Mouse (Mus musculus) WW6 (cell line): Measurements from ENCODE around the gene Tmod4.
A peak's percentile ranks its signal among the peaks of the same experiment; 100 is the strongest.

Source experiments
- DNase-seq: peaks from one replicate; pipeline ENCODE4 v3.0.0-alpha.2; 2013; ENCODE audit warnings: low read depth, low spot score

Gene Tmod4

DNA sequence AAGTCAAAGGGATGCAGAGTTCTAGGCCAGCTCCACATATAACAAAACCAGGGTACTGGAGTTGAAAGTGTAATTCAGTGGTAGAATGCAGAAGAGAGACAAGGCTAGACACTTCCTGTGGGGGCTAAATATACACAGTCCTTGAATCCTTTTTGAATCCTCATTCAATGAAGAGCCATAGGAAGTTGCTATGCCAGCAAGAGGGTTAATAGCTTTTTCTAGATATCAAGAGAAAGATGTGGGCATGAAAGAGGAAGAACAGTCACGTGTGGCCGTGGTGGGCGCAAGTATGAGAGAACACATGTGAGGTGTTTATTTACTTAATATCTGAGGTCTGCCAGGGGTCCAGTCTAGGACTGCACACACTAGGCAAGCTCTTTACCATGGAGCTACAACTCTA is 12.1 kb downstream of the Tmod4 start:
- no peak for DNase-seq

DNA sequence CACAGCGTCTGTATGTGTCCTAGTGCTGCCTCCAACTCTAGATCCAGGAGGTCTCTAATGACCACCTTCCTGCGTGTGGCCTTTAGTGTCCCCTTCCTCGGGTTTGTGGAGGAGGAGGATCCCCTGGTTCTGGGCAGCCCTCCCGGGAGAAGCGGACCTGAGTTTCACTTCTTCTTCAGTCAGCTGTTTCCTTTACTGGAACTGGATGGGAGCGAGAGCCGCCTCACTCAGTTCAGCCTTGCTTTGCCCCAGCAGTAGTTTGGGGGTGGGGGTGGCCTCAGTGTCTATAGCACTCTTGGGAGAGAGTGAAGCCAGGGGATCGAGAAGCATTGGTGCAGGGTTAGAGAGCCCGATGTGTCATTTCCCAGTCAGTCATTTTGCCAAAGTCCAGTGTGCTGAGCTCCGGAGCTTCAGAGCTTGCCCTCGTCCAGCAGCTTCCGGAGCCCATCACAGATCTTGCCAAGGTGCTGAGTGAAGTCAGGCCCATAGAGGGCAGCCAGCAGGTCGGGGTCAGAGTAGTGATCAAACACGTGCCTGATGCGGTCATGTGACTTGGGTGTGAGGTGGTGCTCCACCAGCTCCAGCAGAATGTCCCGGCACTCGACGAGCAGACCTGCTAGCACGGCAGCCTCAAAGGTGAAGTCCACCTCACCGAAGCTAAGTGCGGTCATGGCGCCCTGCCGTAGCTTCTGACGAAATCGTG is 15.5 kb downstream of the Tmod4 start:
- DNase-seq, result no peak

DNA sequence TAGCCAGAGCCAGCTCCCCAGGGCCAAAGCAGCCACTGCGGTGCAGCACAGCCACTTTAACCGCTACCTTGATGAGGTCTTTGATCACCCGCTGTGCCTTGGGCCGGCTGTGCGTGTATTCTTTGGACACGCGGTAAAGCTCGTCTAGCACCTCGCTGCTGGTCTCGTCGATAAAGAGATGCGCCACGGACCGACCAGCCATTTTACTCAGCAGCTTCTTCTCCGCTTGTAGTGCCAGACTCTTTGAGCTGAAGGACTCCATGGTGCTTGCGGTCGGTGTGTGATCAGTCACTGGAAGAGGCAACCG is 16.0 kb downstream of the Tmod4 start:
- DNase-seq, result no peak

DNA sequence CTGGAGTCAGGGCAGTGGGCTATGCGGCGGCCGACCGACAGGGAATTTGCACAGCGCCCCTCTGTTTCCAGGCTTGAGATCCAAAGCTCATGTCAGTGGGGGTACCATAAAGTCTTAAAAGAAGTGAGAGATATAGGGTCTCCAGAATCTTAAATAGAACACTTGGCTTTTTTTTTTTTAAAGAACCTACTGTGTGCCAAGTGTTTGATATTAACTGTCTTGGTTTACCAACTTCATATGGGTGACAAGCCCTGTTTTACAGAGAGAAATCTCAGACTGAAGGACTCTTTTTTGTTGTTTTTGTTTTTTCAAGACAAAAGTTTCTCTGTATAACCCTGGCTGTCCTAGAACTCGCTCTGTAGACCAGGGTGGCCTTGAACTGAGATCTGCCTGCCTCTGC is 16.5 kb downstream of the Tmod4 start:
- no peak for DNase-seq

DNA sequence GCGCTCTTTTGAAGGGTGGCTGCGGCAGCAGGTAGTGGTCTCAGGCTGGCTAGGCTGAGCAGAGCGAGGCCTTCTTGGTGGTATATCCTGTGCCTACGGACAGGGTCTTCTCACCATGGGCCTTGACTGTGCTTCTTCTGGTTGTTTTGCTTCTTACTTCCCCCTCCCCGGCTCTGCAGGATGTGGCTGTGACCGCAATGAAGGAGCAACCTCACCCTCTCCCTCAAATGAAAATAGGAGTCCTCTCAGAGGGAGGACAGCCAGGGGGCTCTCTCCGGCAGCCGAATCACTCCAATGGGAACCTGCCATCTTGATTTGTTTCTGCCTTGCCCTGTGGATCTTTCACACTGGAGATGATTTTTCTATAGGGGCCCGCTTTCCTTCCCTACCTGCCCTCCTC is 17.2 kb downstream of the Tmod4 start:
- DNase-seq, result no peak

DNA sequence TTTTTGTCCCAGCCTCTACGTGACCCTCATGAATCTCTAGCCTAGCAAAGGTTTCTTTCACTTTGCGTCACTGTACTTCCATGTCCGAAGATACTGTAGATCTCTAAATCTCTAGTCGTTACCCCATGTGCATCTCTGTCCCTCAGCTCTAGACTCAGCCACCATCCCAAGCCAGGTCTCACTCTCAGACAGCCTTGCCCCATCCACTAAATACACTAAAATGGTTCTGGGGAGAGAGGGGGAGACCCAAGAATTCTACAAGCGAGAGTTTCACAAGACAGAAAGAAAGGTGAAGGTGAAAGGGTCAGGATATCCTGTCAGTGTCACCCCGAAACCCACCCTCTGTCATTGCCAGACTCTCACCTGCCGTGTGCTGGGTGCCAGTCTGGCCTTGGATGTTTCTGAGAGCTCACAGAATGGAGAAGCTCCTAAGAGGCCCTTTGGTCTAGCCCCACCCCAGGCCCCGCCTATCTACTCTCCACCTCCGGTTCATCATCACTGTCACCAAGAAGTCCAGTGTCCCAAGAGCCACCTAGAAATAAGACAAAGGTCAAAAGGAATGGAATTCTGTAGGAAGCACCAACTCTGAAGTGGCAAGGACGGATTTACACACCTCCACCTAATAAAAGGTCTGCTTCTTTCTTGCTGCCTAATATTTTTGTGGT is 17.8 kb downstream of the Tmod4 start, which contains the start of gene Tnfaip8l2:
Gene Tnfaip8l2 (minus strand): TSS at position 409 of the 665 bp plus-strand sequence.
- no peak for DNase-seq

DNA sequence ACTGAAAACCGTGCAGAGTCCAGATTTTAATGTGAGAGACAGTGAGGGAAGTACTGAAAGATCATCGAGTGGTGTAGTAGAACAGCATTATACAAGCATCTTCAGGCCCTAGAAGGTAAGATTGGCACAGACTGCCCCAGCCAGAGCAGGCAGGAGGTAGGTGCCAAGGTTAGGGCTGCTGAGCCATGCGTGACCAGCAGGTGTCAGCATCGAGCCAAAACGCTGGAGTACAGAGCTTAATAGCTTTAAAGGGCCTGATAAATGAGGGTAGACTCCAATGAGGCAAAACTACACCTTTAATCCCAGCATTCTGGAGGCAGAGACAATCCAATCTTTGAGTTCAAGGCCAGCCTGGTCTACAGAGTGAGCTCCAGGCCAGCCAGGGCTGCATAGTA is 18.3 kb downstream of the Tmod4 start:
- no peak for DNase-seq

DNA sequence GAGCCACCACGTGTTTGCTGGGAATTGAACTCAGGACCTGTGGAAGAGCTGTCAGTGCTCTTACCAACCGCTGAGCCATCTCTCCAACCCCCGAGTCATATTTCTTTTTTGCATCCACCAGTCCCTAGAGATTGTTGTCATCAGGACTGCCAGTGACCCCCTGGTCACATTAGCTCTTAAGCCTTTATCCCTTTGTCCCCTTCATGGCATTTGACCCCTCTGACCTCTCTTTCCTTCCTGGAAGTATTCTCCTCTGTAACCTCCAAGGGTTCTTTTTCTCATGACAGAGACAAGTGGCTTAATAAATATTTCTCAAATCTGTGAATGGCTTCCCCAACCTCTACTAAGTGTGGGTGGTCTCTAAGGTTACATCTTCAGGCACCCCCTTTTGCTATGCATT is 23.6 kb downstream of the Tmod4 start:
- no peak for DNase-seq

DNA sequence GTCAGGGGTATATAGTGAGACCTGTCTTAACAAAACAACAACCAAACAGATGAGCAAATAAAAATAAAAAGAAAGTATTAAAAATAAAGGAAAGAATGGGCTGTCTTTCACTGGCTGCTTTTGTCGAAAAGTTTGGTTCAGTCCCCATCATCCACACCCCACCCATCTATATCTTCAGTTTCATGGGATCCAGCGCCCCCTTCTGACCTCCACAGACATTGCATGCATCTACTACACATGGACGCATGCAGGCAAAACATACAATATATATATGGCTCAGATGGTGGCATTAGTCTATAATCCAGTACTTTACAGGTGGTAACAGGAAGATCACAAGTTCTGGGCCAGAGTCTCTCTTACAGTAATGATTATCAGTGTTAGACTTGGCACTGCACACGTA is 29.6 kb downstream of the Tmod4 start:
- DNase-seq, result no peak

DNA sequence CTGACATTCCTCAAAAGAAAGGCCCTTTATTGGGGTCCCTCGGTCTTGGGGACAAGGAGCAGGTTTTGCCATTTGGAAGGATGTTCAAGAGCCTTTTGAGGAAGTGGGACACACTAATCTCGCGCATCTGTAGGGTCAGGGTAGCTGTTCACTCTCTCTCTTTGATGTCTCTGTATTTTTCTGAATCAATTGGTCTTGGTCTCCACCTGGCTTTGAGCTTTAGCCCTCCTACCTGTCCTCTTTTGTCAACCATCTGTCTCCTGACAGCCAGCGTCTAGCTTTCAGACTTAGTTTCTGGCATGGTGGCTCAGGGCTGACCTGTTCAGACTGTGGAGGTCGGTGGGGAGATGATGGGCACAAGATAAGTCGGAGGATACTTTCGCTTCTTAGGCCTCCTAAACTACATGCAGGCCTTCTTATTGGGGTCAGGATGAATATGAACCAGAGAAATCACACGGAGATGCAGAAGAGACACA is 35.3 kb downstream of the Tmod4 start:
- DNase-seq, result no peak

DNA sequence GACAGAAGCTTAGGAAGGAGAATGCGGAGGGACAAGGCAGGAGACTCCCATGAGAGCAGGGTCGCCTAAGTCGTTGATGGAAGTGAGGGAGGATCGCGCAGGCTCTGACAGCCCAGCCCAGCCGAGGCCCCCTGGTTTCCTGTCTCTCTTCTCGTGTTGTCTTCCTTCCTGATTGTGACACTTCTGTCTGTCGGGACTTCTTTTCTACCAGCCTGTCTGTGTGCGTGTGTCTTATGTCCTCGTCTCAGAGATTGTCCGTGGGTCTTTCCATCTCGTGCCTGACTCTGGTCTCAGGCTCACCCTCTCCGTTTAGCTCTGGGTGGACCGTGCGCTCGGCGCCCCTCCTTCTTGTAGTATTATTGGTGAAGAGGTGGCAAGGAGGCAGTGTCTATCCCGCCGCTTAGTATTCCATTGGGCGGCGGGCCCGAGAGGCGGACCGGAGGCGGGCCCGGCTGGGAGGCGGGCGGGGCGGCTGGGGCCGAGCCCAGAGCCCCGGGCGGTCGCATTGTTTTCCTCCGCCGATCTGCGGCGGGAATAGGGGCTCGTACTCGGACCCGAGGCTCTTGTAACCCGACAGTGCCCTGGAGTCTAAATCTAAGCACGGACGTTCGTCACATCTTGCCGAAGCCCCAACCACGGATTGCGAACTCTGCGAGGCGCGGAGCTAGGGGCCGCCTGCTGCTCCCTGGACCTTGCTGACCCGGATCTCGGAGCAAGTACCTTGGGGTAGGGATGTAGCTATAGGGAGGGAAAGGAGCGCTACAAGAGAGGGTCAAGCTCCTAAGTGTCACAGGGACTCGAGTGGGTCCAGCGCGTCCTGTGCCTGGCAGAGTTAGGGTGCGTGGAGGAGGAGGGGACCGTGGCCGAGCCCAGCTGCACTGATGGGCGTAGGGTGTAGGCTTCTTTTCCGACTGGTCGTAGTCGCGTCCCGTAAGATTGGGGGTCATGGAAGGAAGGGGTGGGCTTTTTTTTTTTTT is 36.0 kb downstream of the Tmod4 start, which contains the start of gene Sema6c:
Gene Sema6c (plus strand): TSS at position 471 of the 977 bp plus-strand sequence.
- DNase-seq, result peak; percentile 69

DNA sequence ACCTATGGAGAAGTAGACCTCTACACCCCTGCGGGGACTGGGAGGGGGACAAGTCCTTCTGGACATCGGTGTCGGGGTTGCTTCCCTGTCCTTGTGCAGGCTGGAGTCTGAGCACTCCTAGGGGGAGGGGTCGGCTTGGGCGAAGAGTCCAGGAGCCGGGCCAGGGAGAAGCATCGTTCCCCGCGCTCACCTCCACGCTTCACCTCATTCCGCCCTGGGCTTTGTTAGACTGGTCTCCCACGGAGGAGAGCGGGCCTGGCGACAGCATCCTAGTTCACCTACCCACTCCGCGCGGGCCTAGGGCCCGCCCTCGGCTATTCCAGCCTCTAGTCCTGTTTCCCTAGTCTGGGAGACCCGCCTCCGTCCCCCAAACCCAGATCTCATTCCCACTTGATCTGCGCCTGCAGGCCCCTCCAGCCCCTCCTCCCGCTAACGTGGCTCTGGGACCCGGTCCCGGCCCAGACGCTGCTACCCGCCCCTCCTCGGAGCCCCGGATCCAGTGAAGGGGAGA is 36.8 kb downstream of the Tmod4 start:
- no peak for DNase-seq

DNA sequence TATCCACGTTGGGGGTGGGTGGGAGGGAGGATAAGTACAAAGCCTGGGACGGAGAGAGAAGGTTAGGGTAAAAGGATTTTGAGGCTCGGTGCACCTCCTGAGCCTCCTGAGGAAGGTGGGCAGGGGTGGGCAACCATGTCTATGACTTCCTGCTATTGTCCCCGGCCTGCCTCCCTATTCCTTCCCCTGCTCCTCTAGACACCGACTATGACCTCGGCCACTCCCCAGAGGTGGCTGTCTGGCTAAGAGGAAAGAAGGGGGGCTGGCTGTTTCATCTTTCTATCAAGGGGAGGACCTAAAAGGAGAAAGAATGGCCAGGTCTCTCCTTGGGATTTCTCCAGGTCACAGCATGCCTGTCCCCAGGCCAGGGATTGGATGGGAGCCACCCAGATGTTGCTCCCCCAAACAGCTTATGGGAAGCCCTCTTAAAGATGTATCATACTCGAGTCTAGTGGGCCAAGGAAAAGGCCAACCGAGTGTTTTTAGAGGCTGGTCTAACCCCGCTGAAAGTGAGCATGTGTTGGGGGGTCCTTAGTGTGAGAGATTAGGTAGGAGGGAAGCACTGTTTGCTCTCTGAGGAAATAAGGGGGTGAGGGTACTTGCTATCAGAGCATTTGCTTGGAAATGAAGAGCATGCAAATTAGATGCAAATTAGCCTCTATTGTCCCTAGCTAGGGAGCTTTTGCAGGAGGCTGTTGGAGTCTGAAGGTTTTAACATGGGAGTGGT is 37.5 kb downstream of the Tmod4 start:
- no peak for DNase-seq

DNA sequence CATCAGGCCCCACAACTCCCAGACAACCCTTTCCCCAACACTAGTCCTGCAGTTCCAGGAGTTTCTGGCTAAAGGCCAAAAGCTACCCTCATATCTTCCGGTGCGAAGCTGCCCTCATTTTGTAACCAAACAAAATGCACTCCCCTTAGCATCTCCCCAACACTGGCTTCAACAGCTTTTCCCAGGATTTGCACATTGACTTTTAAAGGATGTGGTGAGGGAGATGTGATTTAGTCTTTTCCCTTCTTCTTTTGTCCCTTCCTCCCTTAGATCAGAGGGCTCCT is 38.0 kb downstream of the Tmod4 start:
- no peak for DNase-seq

DNA sequence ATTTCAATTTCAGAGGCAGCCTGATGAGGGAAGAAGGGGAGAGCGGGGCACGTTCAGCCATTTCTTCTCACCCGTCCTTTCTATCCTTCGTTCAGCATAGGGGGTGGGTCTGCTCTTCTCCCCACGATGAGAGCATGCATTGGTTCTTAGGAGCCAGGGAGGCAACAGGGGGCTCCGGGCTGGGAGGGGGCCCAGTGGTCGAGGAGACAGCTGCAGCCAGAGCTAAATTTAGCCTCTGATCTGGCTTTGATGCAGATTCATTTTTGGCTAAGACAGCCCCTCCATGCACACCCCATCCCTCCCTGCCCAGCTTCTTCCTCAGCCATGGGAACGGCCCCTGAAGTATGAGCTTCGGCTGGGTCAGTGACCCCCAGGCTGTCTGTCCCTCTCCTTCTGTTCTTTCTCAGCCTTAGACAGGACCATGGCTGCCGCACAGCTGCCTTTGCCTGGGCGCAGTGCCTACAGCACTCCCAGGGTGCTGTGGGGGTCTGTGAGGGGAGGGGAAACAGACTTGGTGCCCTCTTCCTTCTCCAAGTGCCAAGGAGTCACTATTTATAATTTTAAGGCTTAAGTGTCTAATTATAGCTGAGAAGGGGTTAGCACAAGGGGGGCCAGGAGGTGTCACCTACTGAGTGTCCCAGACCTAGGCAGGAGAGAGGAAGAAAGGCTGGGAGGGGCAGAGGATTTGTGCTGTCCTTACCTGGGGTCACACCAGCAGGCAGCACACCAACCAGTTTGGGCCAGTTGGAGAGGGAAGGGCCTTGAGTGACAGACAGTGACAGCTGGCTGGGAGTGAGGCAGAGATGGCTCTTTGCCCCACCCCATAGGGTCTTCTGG is 39.4 kb downstream of the Tmod4 start:
- no peak for DNase-seq

DNA sequence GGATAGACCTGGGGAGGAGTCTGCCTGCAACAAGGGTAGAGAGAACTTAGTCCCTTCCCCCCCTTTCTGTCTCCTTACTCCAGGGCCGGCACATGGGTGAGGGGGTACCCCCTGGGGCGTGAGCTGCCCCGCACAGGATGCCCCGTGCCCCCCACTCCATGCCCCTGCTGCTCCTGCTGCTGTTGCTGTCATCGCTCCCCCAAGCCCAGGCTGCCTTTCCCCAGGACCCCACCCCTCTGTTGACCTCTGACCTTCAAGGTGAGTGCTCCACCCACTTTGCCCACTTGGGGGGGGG is 39.9 kb downstream of the Tmod4 start:
- no peak for DNase-seq

DNA sequence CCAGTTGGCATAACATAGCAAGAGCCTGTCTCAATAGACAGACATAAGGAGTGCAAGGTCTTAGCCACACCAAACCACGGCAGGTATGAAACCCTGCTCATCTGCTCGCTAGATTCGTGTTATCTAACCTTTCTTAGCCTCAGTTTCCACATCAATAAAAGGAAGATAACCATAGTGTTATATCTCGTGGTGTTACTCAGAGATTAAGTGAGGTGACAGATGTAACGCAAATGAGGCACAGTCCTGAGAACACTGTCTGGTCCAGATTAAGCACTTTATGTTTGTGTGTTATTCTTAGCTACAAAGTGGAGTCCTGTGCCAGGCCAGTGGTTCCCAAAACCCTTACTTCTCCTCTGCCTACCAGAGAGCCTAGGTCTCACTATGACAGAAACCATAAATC is 40.6 kb downstream of the Tmod4 start:
- no peak for DNase-seq

DNA sequence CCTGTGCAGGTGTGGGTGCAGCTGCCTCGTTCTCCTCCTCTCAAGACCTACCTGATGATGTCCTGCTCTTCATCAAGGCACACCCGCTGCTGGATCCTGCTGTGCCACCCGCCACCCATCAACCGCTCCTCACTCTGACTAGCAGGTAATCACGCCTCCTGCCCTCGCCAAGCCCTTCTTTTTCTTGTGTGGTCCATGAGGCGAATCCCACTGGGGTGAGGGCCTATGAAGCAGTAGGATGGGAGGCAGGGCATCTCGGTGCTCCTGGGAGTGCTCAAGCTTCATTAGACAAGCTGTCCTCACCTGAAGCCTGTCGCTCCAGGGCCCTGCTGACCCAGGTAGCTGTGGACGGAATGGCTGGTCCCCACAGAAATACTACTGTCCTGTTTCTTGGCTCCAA is 45.7 kb downstream of the Tmod4 start:
- DNase-seq, result no peak

DNA sequence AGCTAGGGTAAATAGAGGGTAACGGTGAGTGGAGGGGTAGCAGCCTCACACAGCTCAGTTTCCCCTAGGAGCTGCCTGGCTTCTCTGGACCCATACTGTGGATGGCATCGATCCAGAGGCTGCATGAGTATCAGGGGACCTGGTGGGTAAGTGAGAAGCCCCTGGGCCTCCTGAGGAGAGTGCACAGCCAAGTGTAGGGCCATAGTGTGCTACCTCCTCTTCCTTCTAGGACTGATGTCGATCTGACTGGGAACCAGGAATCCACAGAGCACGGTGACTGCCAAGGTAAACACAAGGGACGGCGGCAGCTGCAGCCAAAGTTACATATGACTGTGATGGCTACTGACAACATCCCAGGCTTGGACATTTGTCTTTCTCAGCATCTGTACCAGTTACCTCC is 46.8 kb downstream of the Tmod4 start:
- no peak for DNase-seq

DNA sequence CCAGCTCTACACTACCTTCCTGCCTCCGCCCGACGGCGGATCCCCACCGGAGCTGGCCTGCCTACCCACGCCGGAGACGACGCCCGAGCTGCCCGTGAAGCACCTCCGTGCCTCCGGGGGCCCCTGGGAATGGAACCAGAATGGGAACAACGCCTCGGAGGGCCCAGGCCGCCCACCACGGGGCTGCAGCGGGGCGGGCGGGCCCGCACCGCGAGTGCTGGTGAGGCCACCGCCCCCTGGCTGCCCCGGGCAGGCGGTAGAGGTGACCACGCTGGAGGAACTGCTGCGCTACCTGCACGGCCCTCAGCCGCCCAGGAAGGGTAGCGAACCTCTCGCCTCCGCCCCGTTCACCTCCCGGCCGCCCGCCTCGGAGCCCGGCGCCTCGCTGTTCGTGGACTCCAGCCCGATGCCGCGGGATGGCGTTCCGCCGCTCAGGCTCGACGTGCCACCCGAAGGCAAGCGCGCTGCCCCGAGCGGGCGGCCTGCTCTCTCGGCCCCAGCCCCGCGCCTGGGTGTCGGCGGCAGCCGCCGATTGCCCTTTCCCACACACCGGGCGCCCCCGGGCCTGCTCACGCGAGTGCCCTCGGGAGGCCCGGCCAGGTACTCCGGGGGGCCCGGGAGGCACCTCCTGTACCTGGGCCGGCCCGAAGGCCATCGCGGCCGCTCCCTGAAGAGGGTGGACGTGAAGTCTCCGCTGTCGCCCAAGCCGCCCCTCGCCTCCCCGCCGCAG is 48.4 kb downstream of the Tmod4 start:
- DNase-seq, result no peak
